8 mouse cellular contexts compared by ENCODE assay signal in genomic region chr11:3193363-3193762, GRCm38 (mm10). TPM values are rescaled to one million over a fixed set of nuclear protein-coding genes. Genes with fewer than 3 reads are reported as not detected.
DNase-seq lines count a peak whose midpoint lies in the region; ATAC-seq and TF ChIP-seq lines count a peak whose summit lies in the region.

Gene Sfi1, minus strand, starts transcription at chr11:3193463.

- H3K9ac ChIP-seq in hindbrain, postnatal 0 days (replicated peaks; ENCODE audit: low read length) = no peak within 1 kb of the TSS
- no peak within 1 kb of the TSS for H3K9ac ChIP-seq in CH12.LX (ENCODE audit: insufficient read depth, low read depth)
- H3K9ac ChIP-seq in stomach, embryonic 15.5 days = no peak within 1 kb of the TSS

- WGBS in hindbrain, embryonic 10.5 days = 86% methylated on average over 25 of the region's 25 CpGs
- 86% methylated on average over 25 of the region's 25 CpGs for WGBS in hindbrain, postnatal 0 days
- 86% methylated on average over 25 of the region's 25 CpGs for WGBS in large intestine, adult 2 months
- 84% methylated on average over 25 of the region's 25 CpGs for WGBS in stomach, embryonic 15.5 days

- no peak within 1 kb of the TSS for H3K4me2 ChIP-seq in hindbrain, postnatal 0 days (ENCODE audit: low read depth, low read length)
- H3K4me2 ChIP-seq in CH12.LX (ENCODE audit: insufficient read depth, low read depth, poor library complexity, severe bottlenecking) = no peak within 1 kb of the TSS
- H3K4me2 ChIP-seq in stomach, embryonic 15.5 days = no peak within 1 kb of the TSS

- TF ChIP-seq RAD21 in CH12.LX (IDR thresholded peaks at IDR 0.05; ENCODE audit: low read depth, low read length) = no peak

- no peak for TF ChIP-seq EP300 in CH12.LX (IDR thresholded peaks at IDR 0.05; ENCODE audit: low read length)

- in situ Hi-C loops in CH12.LX (cut with MboI; ENCODE audit: low pct_ligation_motif_present, low pct_unique_long_range_greater_than_20kb, low sequenced_read_pairs) = no loop called here

- no peak for TF ChIP-seq CTCF in hindbrain, postnatal 0 days (IDR thresholded peaks at IDR 0.05; ENCODE audit: low read depth)
- no peak for TF ChIP-seq CTCF in CH12.LX (conservative IDR thresholded peaks at IDR 0.05 in 1 of 2, IDR thresholded peaks at IDR 0.05 in 1 of 2; ENCODE audit: low read depth in 2 of 2, low read length in 2 of 2)
- TF ChIP-seq CTCF in cortical plate, adult 2 months (IDR thresholded peaks at IDR 0.05; ENCODE audit: extremely low read depth, insufficient read depth, low read length) = no peak

- H3K4me1 ChIP-seq in hindbrain, embryonic 10.5 days (replicated peaks) = no peaks in the 10 kb centered on the region
- no peaks in the 10 kb centered on the region for H3K4me1 ChIP-seq in hindbrain, postnatal 0 days (ENCODE audit: insufficient read depth, low read length)
- H3K4me1 ChIP-seq in CH12.LX (ENCODE audit: control insufficient read depth in 1 of 2, insufficient read depth in 2 of 2) = no peaks in the 10 kb centered on the region
- H3K4me1 ChIP-seq in cortical plate, adult 2 months (ENCODE audit: control insufficient read depth, insufficient read depth, low read length) = no peaks in the 10 kb centered on the region
- H3K4me1 ChIP-seq in stomach, embryonic 15.5 days = no peaks in the 10 kb centered on the region

- no peaks in the 10 kb centered on the region for H3K79me2 ChIP-seq in CH12.LX (replicated peaks; ENCODE audit: control insufficient read depth, extremely low read depth, insufficient read depth, poor library complexity, severe bottlenecking)

- no peak within 1 kb of the TSS for H3K4me3 ChIP-seq in hindbrain, embryonic 10.5 days
- H3K4me3 ChIP-seq in hindbrain, postnatal 0 days (ENCODE audit: low read length) = no peak within 1 kb of the TSS
- H3K4me3 ChIP-seq in CH12.LX (replicated peaks in 1 of 3; ENCODE audit: low read depth in 2 of 3, low read length in 2 of 3, poor library complexity in 1 of 3) = peak within 1 kb of the TSS in 1 of 3 experiments; percentile 0
- H3K4me3 ChIP-seq in cortical plate, adult 2 months (ENCODE audit: insufficient read depth, low read length) = no peak within 1 kb of the TSS
- no peak within 1 kb of the TSS for H3K4me3 ChIP-seq in stomach, embryonic 15.5 days (replicated peaks)

- no peak for TF ChIP-seq POLR2A in CH12.LX (IDR thresholded peaks at IDR 0.05; ENCODE audit: low read depth, low read length)
- no peak for TF ChIP-seq POLR2A in cortical plate, adult 2 months (IDR thresholded peaks at IDR 0.05; ENCODE audit: extremely low read depth, insufficient read depth, low read length)

- dilution Hi-C loops in CH12.LX (cut with MboI; ENCODE audit: extremely low pct_ligation_motif_present, extremely low pct_unique_long_range_greater_than_20kb, low sequenced_read_pairs) = no loop called here

- DNase-seq in hindbrain, embryonic 10.5 days (ENCODE audit: low spot score) = no peak
- no peak for DNase-seq in hindbrain, postnatal 0 days (ENCODE audit: low spot score)
- DNase-seq in CH12.LX (ENCODE audit: extremely low read depth) = no peak
- DNase-seq in large intestine, adult 2 months (ENCODE audit: low read depth, low spot score) = no peak
- DNase-seq in kidney, adult 8-10 months = no peak
- DNase-seq in thymus, adult 18-20 months = no peak

- H3K36me3 ChIP-seq in hindbrain, embryonic 10.5 days = no peaks in the 10 kb centered on the region
- H3K36me3 ChIP-seq in hindbrain, postnatal 0 days (ENCODE audit: insufficient read depth, low read length) = no peaks in the 10 kb centered on the region
- no peaks in the 10 kb centered on the region for H3K36me3 ChIP-seq in CH12.LX (replicated peaks in 1 of 2; ENCODE audit: control insufficient read depth in 1 of 2, insufficient read depth in 1 of 2, low read length in 1 of 2)
- no peaks in the 10 kb centered on the region for H3K36me3 ChIP-seq in stomach, embryonic 15.5 days

- H3K27ac ChIP-seq in hindbrain, embryonic 10.5 days = no peak within 1 kb of the TSS
- no peak within 1 kb of the TSS for H3K27ac ChIP-seq in hindbrain, postnatal 0 days
- no peak within 1 kb of the TSS for H3K27ac ChIP-seq in CH12.LX (ENCODE audit: insufficient read depth, low read depth)
- no peak within 1 kb of the TSS for H3K27ac ChIP-seq in cortical plate, adult 2 months (ENCODE audit: insufficient read depth, low read length)
- no peak within 1 kb of the TSS for H3K27ac ChIP-seq in stomach, embryonic 15.5 days

- ATAC-seq in hindbrain, postnatal 0 days = no peak
- no peak for ATAC-seq in stomach, embryonic 15.5 days (ENCODE audit: insufficient read depth, low FRiP score, low read depth)

- H3K27me3 ChIP-seq in hindbrain, embryonic 10.5 days (ENCODE audit: insufficient read depth, poor library complexity, severe bottlenecking) = no peaks in the 10 kb centered on the region
- H3K27me3 ChIP-seq in hindbrain, postnatal 0 days (ENCODE audit: insufficient read depth, low read length) = no peaks in the 10 kb centered on the region
- no peaks in the 10 kb centered on the region for H3K27me3 ChIP-seq in CH12.LX (replicated peaks)
- H3K27me3 ChIP-seq in stomach, embryonic 15.5 days (replicated peaks) = no peaks in the 10 kb centered on the region

- H3K9me3 ChIP-seq in hindbrain, embryonic 10.5 days = no peaks in the 10 kb centered on the region
- no peaks in the 10 kb centered on the region for H3K9me3 ChIP-seq in hindbrain, postnatal 0 days (ENCODE audit: low read length)
- H3K9me3 ChIP-seq in CH12.LX (replicated peaks; ENCODE audit: low read length) = peaks cover 15% of the 10 kb centered on the region
- no peaks in the 10 kb centered on the region for H3K9me3 ChIP-seq in stomach, embryonic 15.5 days

TF ChIP-seq in CH12.LX, 34 proteins besides CTCF, POLR2A, EP300 and RAD21:
- no peak for TF ChIP-seq MXI1 (IDR thresholded peaks at IDR 0.05; ENCODE audit: low read depth, low read length)
- no peak for TF ChIP-seq TBP (conservative IDR thresholded peaks at IDR 0.05; ENCODE audit: low read depth, low read length)
- TF ChIP-seq NRF1 (IDR thresholded peaks at IDR 0.05; ENCODE audit: low read depth, low read length) = no peak
- no peak for TF ChIP-seq NELFE (IDR thresholded peaks at IDR 0.05; ENCODE audit: low read depth, low read length)
- no peak for TF ChIP-seq MAFK (IDR thresholded peaks at IDR 0.05; ENCODE audit: insufficient replicate concordance, low read length)
- TF ChIP-seq UBTF (IDR thresholded peaks at IDR 0.05; ENCODE audit: low read depth, low read length) = no peak
- TF ChIP-seq ZMIZ1 (IDR thresholded peaks at IDR 0.05; ENCODE audit: low read depth, low read length) = no peak
- TF ChIP-seq KAT2A (IDR thresholded peaks at IDR 0.05; ENCODE audit: insufficient replicate concordance, low read length) = no peak
- TF ChIP-seq HCFC1 (IDR thresholded peaks at IDR 0.05; ENCODE audit: low read depth, low read length) = no peak
- TF ChIP-seq SIN3A (IDR thresholded peaks at IDR 0.05; ENCODE audit: low read length) = no peak
- no peak for TF ChIP-seq ZC3H11A (IDR thresholded peaks at IDR 0.05; ENCODE audit: low read depth, low read length)
- TF ChIP-seq MYC (IDR thresholded peaks at IDR 0.05; ENCODE audit: low read depth, low read length) = no peak

RNA-seq across cellular contexts. Expression of gene Sfi1, which starts in this region (rescaled TPM):
- 12.7 and 14.4 TPM in 2 replicates for polyA plus RNA-seq in hindbrain, embryonic 10.5 days (2016; fragmentation: Nextera tagmentation; extraction: Ambion mirVana)
- total RNA-seq in hindbrain, postnatal 0 days (2014; rRNA removed) = 16.9 and 18.2 TPM in 2 replicates
- polyA plus RNA-seq in hindbrain, postnatal 0 days (2015; fragmentation: Nextera tagmentation; extraction: Ambion mirVana) = 9.5 and 9.9 TPM in 2 replicates
- total RNA-seq in CH12.LX (2012; rRNA removed) = 17.5 and 25.2 TPM in 2 replicates
- total RNA-seq in CH12.LX (2014; rRNA removed) = 10.2 and 10.8 TPM in 2 replicates
- 17.4 and 22.6 TPM in 2 replicates for polyA plus RNA-seq in CH12.LX (2012; ENCODE audit: insufficient read length, low read depth)
- polyA plus RNA-seq in cortical plate, adult 2 months (2012; rRNA removed) = 34.7 and 43.1 TPM in 2 replicates
- polyA plus RNA-seq in large intestine, adult 2 months (2012; rRNA removed) = 14.1 and 20.9 TPM in 2 replicates
- 14.4 and 16.4 TPM in 2 replicates for polyA plus RNA-seq in stomach, embryonic 15.5 days (2015; fragmentation: Nextera tagmentation; extraction: Ambion mirVana)
